Mouse (Mus musculus) myocyte (in vitro differentiated cells): ENCODE measurements around the gene Fmo5.

Experiments
- CEBPB ChIP-seq: IDR thresholded peaks from 2 replicates; pipeline ENCODE4 v1.6.1; 2011; ENCODE audit warnings: mild to moderate bottlenecking, moderate library complexity; ENCODE audit not compliant: poor library complexity, insufficient read depth, severe bottlenecking
- E2F4 ChIP-seq: IDR thresholded peaks from one replicate; pipeline ENCODE4 v1.6.1; 2011; ENCODE audit warnings: mild to moderate bottlenecking, control low read depth, moderate library complexity; ENCODE audit not compliant: insufficient read depth
- MAX ChIP-seq: IDR thresholded peaks from one replicate; pipeline ENCODE4 v1.6.1; 2011; ENCODE audit warnings: low read depth, mild to moderate bottlenecking, control low read depth
- MYOD1 ChIP-seq, 3 experiments: IDR thresholded peaks; one replicate each; pipeline ENCODE4 v1.6.1; 2011; ENCODE audit warnings: control low read depth in 2 of 3, low read depth in 2 of 3, mild to moderate bottlenecking in 2 of 3, moderate library complexity in 1 of 3; ENCODE audit not compliant: insufficient read length in 2 of 3, control insufficient read depth in 1 of 3
- MYOG ChIP-seq, 3 experiments: IDR thresholded peaks; one replicate each; pipeline ENCODE4 v1.6.1; 2011; ENCODE audit warnings: control low read depth in 2 of 3, low read depth in 2 of 3, mild to moderate bottlenecking in 2 of 3; ENCODE audit not compliant: insufficient read length in 2 of 3, control insufficient read depth in 1 of 3, insufficient read depth in 1 of 3
- POLR2A ChIP-seq: IDR thresholded peaks from one replicate; pipeline ENCODE4 v1.6.1; 2011; ENCODE audit warnings: low read depth, mild to moderate bottlenecking, control low read depth, moderate library complexity; ENCODE audit not compliant: insufficient read length
- POLR2AphosphoS2 ChIP-seq: IDR thresholded peaks from one replicate; pipeline ENCODE4 v1.6.1; 2011; ENCODE audit warnings: low read depth, control low read depth; ENCODE audit not compliant: insufficient read length
- REST ChIP-seq: IDR thresholded peaks from one replicate; pipeline ENCODE4 v1.6.1; 2011; ENCODE audit warnings: mild to moderate bottlenecking, control low read depth, moderate library complexity; ENCODE audit not compliant: insufficient read depth, insufficient read length
- SRF ChIP-seq: IDR thresholded peaks from one replicate; pipeline ENCODE4 v1.6.1; 2011; ENCODE audit warnings: low read depth; ENCODE audit not compliant: control insufficient read depth, insufficient read length
- TCF12 ChIP-seq: IDR thresholded peaks from one replicate; pipeline ENCODE4 v1.6.1; 2011; ENCODE audit warnings: mild to moderate bottlenecking, control low read depth; ENCODE audit not compliant: poor library complexity, insufficient read depth, severe bottlenecking
- USF1 ChIP-seq: IDR thresholded peaks from one replicate; pipeline ENCODE4 v1.6.1; 2011; ENCODE audit warnings: low read depth, mild to moderate bottlenecking, control low read depth, moderate library complexity

- TF ChIP-seq POLR2A = peak; percentile 50
- TF ChIP-seq POLR2AphosphoS2 = peak; percentile 40
- TF ChIP-seq MAX = no peak
- TF ChIP-seq TCF12 = no peak
- TF ChIP-seq CEBPB = no peak
- TF ChIP-seq MYOG (IDR thresholded peaks at IDR 0.05; ENCODE audit: control insufficient read depth in 1 of 3, insufficient read depth in 1 of 3, insufficient read length in 2 of 3, low read depth in 2 of 3) = no peak
- no peak for TF ChIP-seq MYOD1 (IDR thresholded peaks at IDR 0.05; ENCODE audit: control insufficient read depth in 1 of 3, insufficient read length in 2 of 3, low read depth in 2 of 3)
- no peak for TF ChIP-seq USF1
- TF ChIP-seq REST = no peak
- TF ChIP-seq SRF = no peak
- no peak for TF ChIP-seq E2F4
Observed at GRCm38 (mm10) chr3:97658426-97659193, 30.0 kb downstream of the Fmo5 start.
